Mouse (Mus musculus) neural tube, embryonic 12.5 days (tissue): ENCODE data around the gene Scarf1. TPM values are rescaled to one million over a fixed set of nuclear protein-coding genes. Genes with fewer than 3 reads are reported as not detected.
"Not testable (repeated sequence)": the region's sequence is repeated elsewhere in the genome, so short reads cannot be mapped to it uniquely, and the experiment has no call there.

ENCODE experiments used
- ATAC-seq: fragments of 200-750 bp; cut with Nextera tagmentation; 2 replicates; pipeline ENCODE4 v1.8.0; 2017; ENCODE audit warnings: low read depth, mild to moderate bottlenecking, moderate TSS enrichment, moderate library complexity; ENCODE audit not compliant: low FRiP score
- H3K27ac ChIP-seq: fragments of 300-500 bp; sonication (generic); 2 replicates; pipeline ENCODE4 v1.5.1; 2016
- H3K27me3 ChIP-seq: fragments of 300-500 bp; sonication (generic); replicated peaks from 2 replicates; pipeline ENCODE4 v1.6.1; 2016; ENCODE audit warnings: mild to moderate bottlenecking
- H3K36me3 ChIP-seq: fragments of 300-500 bp; sonication (generic); 2 replicates; pipeline ENCODE4 v1.6.1; 2016; ENCODE audit warnings: mild to moderate bottlenecking
- H3K4me1 ChIP-seq: fragments of 300-500 bp; sonication (generic); 2 replicates; pipeline ENCODE4 v1.6.1; 2016
- H3K4me2 ChIP-seq: fragments of 300-500 bp; sonication (generic); replicated peaks from 2 replicates; pipeline ENCODE4 v1.6.1; 2016; ENCODE audit warnings: mild to moderate bottlenecking
- H3K4me3 ChIP-seq: fragments of 300-500 bp; sonication (generic); 2 replicates; pipeline ENCODE4 v1.5.1; 2016
- H3K9ac ChIP-seq: fragments of 300-500 bp; sonication (generic); 2 replicates; pipeline ENCODE4 v1.6.1; 2016; ENCODE audit warnings: mild to moderate bottlenecking
- H3K9me3 ChIP-seq: fragments of 300-500 bp; sonication (generic); 2 replicates; pipeline ENCODE4 v1.6.1; 2016; ENCODE audit warnings: mild to moderate bottlenecking
- WGBS: fragments of 180-500 bp; shearing (Covaris S2); methylation state at CpG from one replicate; pipeline ENCODE4 v1.1.7; 2016; 5-methylcytosine and 5-hydroxymethylcytosine counted together
- polyA plus RNA-seq: library from polyadenylated mRNA; unstranded; fragments of >200 nt; fragmentation: Nextera tagmentation; extraction: Ambion mirVana; gene quantifications from 2 replicates; pipeline ENCODE4 v1.2.1, GENCODE M21; 2016

Scarf1 gene
- polyA plus RNA-seq, 1 experiment from 2014 or later = 5.8 TPM

- Histone ChIP-seq H3K9ac (no peak overlapping the region), H3K4me3 (no peak overlapping the region), H3K27ac (no peak overlapping the region), H3K36me3 (peaks cover 19% of the 10 kb centered on the region; the same call in 1 of the 2 replicates), H3K9me3 (no peaks in the 10 kb centered on the region), H3K27me3 (no peaks in the 10 kb centered on the region), H3K4me2 (no peak overlapping the region), H3K4me1 (peaks cover 15% of the 10 kb centered on the region)
- no peak for ATAC-seq
- whole genome bisulfite sequencing = 83% methylated on average over 4 of the region's 4 CpGs
Observed at GRCm38 (mm10) chr11:75546057-75546456, 32.7 kb downstream of the Scarf1 start.

- H3K4me1 ChIP-seq = peaks cover 26% of the 10 kb centered on the region
- H3K4me2 ChIP-seq = no peak overlapping the region
- H3K9ac ChIP-seq = no peak overlapping the region
- WGBS = 64% methylated on average over 5 of the region's 5 CpGs
- H3K27me3 ChIP-seq = no peaks in the 10 kb centered on the region
- H3K9me3 ChIP-seq = no peaks in the 10 kb centered on the region
- 0 out of 2 replicates have a peak, but pooled peaks have one; percentile 4 for ATAC-seq
- H3K4me3 ChIP-seq = no peak overlapping the region
- H3K27ac ChIP-seq = no peak overlapping the region
- peaks cover 15% of the 10 kb centered on the region; the same call in 1 of the 2 replicates for H3K36me3 ChIP-seq
Observed at GRCm38 (mm10) chr11:75549658-75550111, 36.3 kb downstream of the Scarf1 start.

GRCm38 (mm10) chr11:75550200-75550946, 37.0 kb downstream of the Scarf1 start:
- no peak overlapping the region for H3K4me2 ChIP-seq
- 53% methylated on average over 12 of the region's 12 CpGs for WGBS
- H3K9ac ChIP-seq = peak overlapping the region; percentile 4; the same call in 1 of the 2 replicates
- H3K4me1 ChIP-seq = peaks cover 26% of the 10 kb centered on the region
- no peak overlapping the region; the same call in 1 of the 2 replicates for H3K27ac ChIP-seq
- peak; percentile 50; the same call in 1 of the 2 replicates for ATAC-seq
- H3K9me3 ChIP-seq = no peaks in the 10 kb centered on the region
- H3K36me3 ChIP-seq = peaks cover 9% of the 10 kb centered on the region; the same call in 1 of the 2 replicates
- no peak overlapping the region for H3K4me3 ChIP-seq
- H3K27me3 ChIP-seq = no peaks in the 10 kb centered on the region

- Histone ChIP-seq H3K9ac (no peak overlapping the region), H3K4me2 (no peak overlapping the region), H3K4me3 (no peak overlapping the region), H3K36me3 (no peaks in the 10 kb centered on the region), H3K27ac (no peak overlapping the region), H3K27me3 (no peaks in the 10 kb centered on the region), H3K9me3 (no peaks in the 10 kb centered on the region), H3K4me1 (peaks cover 26% of the 10 kb centered on the region)
- no peak for ATAC-seq
- 84% methylated on average over 5 of the region's 5 CpGs for WGBS
Observed at GRCm38 (mm10) chr11:75551321-75551720, 38.0 kb downstream of the Scarf1 start.

- no peaks in the 10 kb centered on the region for H3K9me3 ChIP-seq
- no peak overlapping the region for H3K27ac ChIP-seq
- no peak overlapping the region for H3K4me3 ChIP-seq
- peaks cover 26% of the 10 kb centered on the region for H3K4me1 ChIP-seq
- ATAC-seq = no peak
- no peaks in the 10 kb centered on the region for H3K36me3 ChIP-seq
- 0 out of 2 replicates have a peak overlapping the region, but pooled peaks have one; percentile 35 for H3K9ac ChIP-seq
- WGBS = 73% methylated on average over 9 of the region's 9 CpGs
- no peak overlapping the region for H3K4me2 ChIP-seq
- no peaks in the 10 kb centered on the region for H3K27me3 ChIP-seq
Observed at GRCm38 (mm10) chr11:75551961-75552441, 38.7 kb downstream of the Scarf1 start.

GRCm38 (mm10) chr11:75552906-75553482, 39.7 kb downstream of the Scarf1 start:
- H3K4me3 ChIP-seq = no peak overlapping the region
- no peak overlapping the region for H3K9ac ChIP-seq
- peaks cover 5% of the 10 kb centered on the region for H3K36me3 ChIP-seq
- no peak overlapping the region for H3K4me2 ChIP-seq
- peaks cover 26% of the 10 kb centered on the region for H3K4me1 ChIP-seq
- H3K9me3 ChIP-seq = no peaks in the 10 kb centered on the region
- H3K27ac ChIP-seq = no peak overlapping the region
- H3K27me3 ChIP-seq = no peaks in the 10 kb centered on the region
- 74% methylated on average over 7 of the region's 7 CpGs for WGBS
- no peak for ATAC-seq

GRCm38 (mm10) chr11:75556006-75556405, 42.7 kb downstream of the Scarf1 start:
- H3K27ac ChIP-seq, ATAC-seq, H3K4me3 ChIP-seq, H3K4me2 ChIP-seq, H3K9me3 ChIP-seq, H3K9ac ChIP-seq, H3K27me3 ChIP-seq: not testable (repeated sequence)
- WGBS = 95% methylated on average over 6 of the region's 6 CpGs
- H3K4me1 ChIP-seq = peaks cover 12% of the 10 kb centered on the region
- H3K36me3 ChIP-seq = peaks cover 14% of the 10 kb centered on the region

GRCm38 (mm10) chr11:75557142-75557541, 43.8 kb downstream of the Scarf1 start:
- H3K9me3 ChIP-seq = no peaks in the 10 kb centered on the region
- 74% methylated on average over 6 of the region's 6 CpGs for WGBS
- no peaks in the 10 kb centered on the region for H3K27me3 ChIP-seq
- no peak overlapping the region for H3K27ac ChIP-seq
- no peak overlapping the region for H3K4me2 ChIP-seq
- H3K36me3 ChIP-seq = peaks cover 16% of the 10 kb centered on the region
- no peak overlapping the region for H3K9ac ChIP-seq
- no peak overlapping the region for H3K4me3 ChIP-seq
- ATAC-seq = no peak
- peaks cover under 1% of the 10 kb centered on the region for H3K4me1 ChIP-seq

- Histone ChIP-seq H3K9ac (no peak overlapping the region), H3K36me3 (peaks cover 24% of the 10 kb centered on the region), H3K9me3 (no peaks in the 10 kb centered on the region), H3K4me2 (no peak overlapping the region), H3K4me1 (no peaks in the 10 kb centered on the region), H3K27ac (no peak overlapping the region), H3K27me3 (no peaks in the 10 kb centered on the region), H3K4me3 (no peak overlapping the region)
- 91% methylated on average over 1 of the region's 1 CpGs for WGBS
- ATAC-seq = no peak
Observed at GRCm38 (mm10) chr11:75558101-75558500, 44.8 kb downstream of the Scarf1 start.

- Histone ChIP-seq H3K9me3 (no peaks in the 10 kb centered on the region), H3K9ac (no peak overlapping the region), H3K27ac (no peak overlapping the region), H3K4me1 (no peaks in the 10 kb centered on the region), H3K36me3 (peaks cover 37% of the 10 kb centered on the region), H3K4me2 (no peak overlapping the region), H3K4me3 (no peak overlapping the region), H3K27me3 (no peaks in the 10 kb centered on the region)
- WGBS = 90% methylated on average over 8 of the region's 8 CpGs
- ATAC-seq = no peak
Observed at GRCm38 (mm10) chr11:75559870-75560504, 46.6 kb downstream of the Scarf1 start.

- Histone ChIP-seq H3K4me1 (no peaks in the 10 kb centered on the region), H3K9ac (no peak overlapping the region), H3K27ac (no peak overlapping the region), H3K4me3 (no peak overlapping the region), H3K4me2 (no peak overlapping the region), H3K9me3 (no peaks in the 10 kb centered on the region), H3K36me3 (peaks cover 38% of the 10 kb centered on the region), H3K27me3 (no peaks in the 10 kb centered on the region)
- WGBS = 74% methylated on average over 14 of the region's 14 CpGs
- no peak for ATAC-seq
Observed at GRCm38 (mm10) chr11:75560530-75561409, 47.4 kb downstream of the Scarf1 start.
